Mouse (Mus musculus): ENCODE data around the gene Tapbp.
"Not testable (repeated sequence)": the region's sequence is repeated elsewhere in the genome, so short reads cannot be mapped to it uniquely, and the experiment has no call there.

The Tapbp gene

GRCm38 (mm10) chr17:33948090-33948904 is 32.6 kb downstream of the Tapbp start:
- no peak for DNase-seq (ENCODE audit: low spot score)

- DNase-seq (ENCODE audit: low spot score) = peak; percentile 62
These were observed 33.3 kb downstream of the Tapbp start for GRCm38 (mm10) chr17:33948905-33949537.

- DNase-seq (ENCODE audit: low spot score) = no peak
These were observed 34.5 kb downstream of the Tapbp start for GRCm38 (mm10) chr17:33950131-33950625.

DNA sequence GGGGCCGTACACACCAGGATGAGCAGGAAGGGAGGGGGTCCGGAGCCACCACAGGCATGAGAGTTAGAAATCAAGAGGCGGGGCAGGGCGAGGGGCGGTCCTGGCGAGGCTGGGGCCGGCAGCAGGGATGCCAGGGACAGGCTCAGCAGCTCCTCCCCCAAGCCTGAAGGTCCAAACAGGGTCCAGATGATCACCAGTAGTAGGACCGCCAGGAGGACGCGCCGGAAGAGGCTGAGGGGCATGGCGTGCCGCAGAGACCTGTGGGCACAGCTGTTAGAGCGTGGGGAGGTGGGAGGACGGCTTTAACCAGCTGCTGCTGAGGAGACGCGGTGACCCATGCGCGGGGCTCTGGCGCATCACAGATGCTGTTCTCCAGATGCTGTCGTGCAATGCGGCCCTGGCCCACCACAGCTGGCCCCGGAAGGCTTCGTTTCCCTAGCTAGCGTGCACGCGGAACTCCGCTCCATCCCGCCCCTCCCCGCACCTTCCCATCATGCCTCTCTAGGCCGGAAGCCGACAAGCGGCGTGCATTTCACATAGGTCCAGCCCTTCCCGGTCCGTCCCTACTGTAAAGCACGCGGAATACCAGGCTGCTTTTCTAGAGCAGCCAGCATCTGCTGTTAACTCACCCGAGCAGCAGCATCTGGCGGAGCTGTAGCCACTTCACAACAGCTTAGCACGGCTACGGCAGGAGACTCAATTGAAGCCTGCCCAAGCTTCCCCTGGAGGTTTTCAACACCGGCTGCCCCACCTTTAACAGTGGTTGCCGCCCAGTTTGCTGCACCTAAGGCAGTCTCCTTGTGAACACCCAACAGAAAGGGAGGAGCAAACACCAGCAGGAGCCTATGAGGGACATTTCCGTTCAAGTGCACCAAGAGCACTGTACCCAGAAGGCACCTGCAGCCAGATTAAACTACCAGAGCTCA is 35.6 kb downstream of the Tapbp start, which contains the start of gene B3galt4:
TSS of gene B3galt4 (minus strand) at position 468 of the 926 bp plus-strand sequence.
- peak; percentile 79 for DNase-seq (ENCODE audit: low spot score)

DNA sequence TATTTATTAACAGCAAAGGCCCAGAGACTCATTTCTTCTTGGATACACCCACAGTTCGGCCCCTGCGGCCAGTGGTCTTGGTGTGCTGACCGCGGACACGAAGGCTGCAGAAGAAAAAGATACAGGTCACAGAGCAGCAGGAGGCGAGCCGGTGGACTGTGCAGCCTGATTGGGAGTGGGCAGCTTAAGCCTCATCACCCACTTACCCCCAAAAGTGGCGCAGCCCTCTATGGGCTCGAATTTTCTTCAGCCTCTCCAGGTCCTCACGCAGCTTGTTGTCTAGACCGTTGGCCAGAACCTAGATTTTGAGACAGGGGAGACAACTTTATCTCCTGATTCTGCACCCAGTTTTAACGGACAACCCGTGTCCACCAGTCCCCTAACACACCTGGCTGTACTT is 36.3 kb downstream of the Tapbp start:
- not testable (repeated sequence) for DNase-seq (ENCODE audit: low spot score)

DNA sequence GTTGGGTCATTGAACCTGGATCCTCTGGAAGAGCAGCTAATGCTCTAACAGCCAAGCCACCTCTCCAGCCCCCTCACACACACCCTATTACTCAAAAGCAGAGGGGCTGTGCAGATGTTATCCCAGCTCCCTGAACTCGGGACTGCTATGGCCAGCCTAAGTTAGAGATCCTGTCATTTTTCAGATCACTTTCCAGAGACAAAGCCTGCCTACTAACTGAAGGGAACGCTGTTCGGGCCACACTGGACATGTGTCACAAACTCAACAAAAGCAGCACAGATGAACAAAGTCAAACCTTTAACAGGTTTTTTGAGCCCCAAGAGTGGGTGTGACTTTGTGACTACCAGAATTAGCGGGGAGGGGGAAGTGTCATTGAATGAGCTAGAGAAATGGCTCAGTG is 37.2 kb downstream of the Tapbp start:
- no peak for DNase-seq (ENCODE audit: low spot score)

GRCm38 (mm10) chr17:33953310-33953709 is 37.6 kb downstream of the Tapbp start:
- no peak for DNase-seq (ENCODE audit: low spot score)

GRCm38 (mm10) chr17:33953961-33954565 is 38.4 kb downstream of the Tapbp start:
- DNase-seq (ENCODE audit: low spot score) = no peak

DNA sequence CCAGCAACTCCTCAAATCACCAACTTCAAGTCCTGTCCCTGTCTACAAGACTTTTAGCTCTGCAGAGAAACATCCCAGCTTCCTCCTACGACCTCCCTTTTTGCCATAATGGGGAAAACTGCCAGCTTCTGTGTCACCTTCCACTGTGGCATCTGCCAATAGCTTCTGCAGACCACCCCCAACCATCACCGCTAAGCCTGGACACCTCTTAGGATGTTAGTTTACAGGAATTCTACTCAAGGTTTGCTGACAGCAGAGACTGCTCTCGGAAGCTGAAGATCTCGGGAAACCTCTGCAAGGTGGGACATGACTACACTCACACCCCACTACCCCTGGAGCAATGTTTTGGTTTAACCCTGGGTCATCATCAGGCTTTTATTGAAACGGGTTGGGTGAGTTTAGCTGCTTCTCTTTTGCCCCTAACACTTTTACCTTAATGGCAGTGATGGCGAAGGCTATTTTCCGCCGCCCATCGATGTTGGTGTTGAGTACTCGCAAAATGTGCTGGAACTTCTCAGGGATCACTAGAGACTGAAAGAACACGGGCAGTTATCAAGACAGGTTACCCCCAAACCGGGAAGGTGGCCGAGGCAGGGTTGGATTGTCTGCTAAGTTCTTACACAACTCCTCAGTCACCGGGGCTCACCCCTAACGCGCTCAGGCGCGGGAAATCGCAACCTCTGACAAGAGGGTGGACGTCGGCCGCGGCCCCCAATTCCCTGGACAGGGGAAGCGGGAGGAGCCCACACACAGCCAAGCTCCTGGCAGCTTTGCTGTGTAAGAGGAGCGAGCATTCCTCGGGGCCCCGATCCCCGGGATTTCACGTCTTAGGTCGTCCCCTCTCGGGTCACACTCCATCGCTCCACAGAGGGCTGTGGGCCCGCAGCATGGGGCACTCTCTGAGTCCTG is 39.2 kb downstream of the Tapbp start:
- DNase-seq (ENCODE audit: low spot score) = no peak

DNA sequence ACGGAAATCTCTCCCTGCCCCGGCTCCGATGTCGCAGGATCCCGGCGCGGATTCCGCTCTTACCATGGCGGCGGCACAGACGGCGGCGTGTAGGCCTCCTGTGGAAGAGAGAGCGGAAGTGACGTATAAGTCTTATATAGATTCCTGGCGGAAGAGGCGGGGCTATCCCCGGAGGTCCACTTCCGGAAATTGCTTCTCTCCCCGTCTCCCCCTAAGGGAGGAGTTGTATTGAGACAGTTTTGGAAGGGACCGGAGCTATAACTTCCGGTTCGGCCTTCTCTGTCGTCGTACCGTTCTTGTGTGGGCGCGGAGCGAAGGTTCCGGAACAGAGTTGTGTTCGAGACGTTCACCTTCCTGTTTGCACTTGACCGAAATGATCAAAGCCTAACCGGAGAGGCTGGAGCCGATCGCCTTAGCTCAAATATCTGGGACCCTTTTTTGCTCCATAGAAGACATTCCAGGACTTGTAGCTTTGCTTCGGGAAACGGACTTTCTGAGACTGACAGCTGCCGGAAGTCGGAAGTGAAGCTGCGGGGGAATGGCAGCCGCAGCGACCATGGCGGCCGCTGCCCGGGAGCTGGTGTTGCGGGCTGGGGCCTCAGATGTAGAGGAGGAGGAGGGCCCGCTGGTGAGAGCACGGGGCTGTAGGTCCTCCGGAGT is 40.0 kb downstream of the Tapbp start, which contains the start of the genes Vps52 and Rps18:
TSS of gene Vps52 (plus strand) at position 258 of the 660 bp plus-strand sequence.
TSS of gene Rps18 (minus strand) at position 447 of the 660 bp plus-strand sequence.
- peak; percentile 94 for DNase-seq (ENCODE audit: low spot score)

DNA sequence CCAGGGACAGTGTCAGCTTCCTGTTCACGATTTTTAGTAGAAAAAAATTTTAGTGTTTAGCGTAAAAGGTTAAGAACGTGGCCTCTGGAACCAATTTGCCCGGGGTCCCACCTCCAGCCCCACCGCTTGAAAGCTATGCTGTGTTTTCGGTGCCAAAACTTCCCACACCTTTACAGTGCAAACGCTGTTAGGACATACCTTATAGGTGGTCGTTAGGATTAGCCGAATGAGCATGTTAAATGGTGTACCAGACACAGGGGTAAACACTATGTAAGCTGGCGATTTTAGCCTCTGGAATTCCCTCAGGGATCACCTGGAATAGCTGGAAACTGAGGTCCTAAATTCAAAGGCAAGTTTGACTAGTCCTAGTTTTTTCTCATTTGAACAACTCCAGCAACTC is 40.6 kb downstream of the Tapbp start:
- no peak for DNase-seq (ENCODE audit: low spot score)

GRCm38 (mm10) chr17:33957493-33957892 is 41.8 kb downstream of the Tapbp start:
- no peak for DNase-seq (ENCODE audit: low spot score)

- DNase-seq (ENCODE audit: low spot score) = no peak
These were observed 42.8 kb downstream of the Tapbp start for GRCm38 (mm10) chr17:33958451-33958850.

DNA sequence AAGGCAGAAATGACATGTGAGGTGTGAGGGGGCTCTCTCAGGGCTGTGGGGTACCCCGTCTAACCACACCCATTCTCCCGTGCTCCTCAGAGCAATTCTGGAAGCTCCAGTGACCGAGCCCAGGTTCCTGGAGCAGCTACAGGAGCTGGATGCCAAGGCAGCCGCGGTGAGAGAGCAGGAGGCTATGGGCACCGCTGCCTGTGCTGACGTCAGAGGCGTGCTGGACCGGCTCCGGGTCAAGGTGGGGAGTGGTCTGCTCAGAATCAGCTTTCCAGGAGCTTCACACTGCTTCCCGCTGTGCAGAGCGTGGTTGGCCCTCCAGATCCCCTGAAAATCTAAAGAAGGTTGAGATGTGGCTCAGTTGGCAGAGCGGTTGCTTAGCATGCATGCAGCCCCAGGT is 43.4 kb downstream of the Tapbp start:
- DNase-seq (ENCODE audit: low spot score) = no peak

GRCm38 (mm10) chr17:33959948-33960347 is 44.2 kb downstream of the Tapbp start:
- no peak for DNase-seq (ENCODE audit: low spot score)

- DNase-seq (ENCODE audit: low spot score) = no peak
These were observed 47.2 kb downstream of the Tapbp start for GRCm38 (mm10) chr17:33962876-33963275.

DNA sequence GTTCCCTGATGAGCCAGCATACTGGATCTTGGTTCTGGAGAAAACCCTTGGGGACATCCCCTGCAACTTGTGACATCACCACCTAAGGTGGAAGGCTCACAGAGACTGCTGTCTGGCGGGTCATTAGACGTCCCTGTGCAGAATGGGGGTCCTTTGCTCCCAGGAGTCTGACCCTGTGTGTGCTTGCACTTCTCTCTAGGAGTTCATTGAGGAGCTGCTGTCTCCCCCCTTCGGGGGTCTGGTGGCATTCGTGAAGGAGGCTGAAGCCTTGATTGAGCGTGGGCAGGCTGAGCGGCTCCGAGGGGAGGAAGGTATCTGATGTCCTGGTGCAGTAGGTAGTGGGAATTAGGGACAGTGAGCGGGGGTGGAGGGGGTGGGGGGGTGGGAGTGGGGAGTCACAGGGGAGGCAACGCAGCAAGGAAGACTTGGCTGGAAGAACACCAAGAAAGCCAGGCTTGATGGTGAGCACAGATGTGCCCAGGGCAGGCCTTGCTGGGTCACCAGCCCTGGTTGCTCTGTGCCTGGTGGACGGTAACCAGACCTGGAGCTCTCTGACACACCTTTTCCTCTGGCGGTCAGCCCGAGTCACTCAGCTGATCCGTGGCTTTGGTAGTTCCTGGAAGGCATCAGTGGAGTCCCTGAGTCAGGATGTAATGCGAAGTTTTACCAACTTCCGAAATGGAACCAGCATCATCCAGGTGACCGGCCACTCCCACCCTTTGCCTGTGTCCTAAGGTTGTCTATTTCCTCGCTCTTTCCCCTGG is 49.6 kb downstream of the Tapbp start:
- DNase-seq (ENCODE audit: low spot score) = no peak

DNA sequence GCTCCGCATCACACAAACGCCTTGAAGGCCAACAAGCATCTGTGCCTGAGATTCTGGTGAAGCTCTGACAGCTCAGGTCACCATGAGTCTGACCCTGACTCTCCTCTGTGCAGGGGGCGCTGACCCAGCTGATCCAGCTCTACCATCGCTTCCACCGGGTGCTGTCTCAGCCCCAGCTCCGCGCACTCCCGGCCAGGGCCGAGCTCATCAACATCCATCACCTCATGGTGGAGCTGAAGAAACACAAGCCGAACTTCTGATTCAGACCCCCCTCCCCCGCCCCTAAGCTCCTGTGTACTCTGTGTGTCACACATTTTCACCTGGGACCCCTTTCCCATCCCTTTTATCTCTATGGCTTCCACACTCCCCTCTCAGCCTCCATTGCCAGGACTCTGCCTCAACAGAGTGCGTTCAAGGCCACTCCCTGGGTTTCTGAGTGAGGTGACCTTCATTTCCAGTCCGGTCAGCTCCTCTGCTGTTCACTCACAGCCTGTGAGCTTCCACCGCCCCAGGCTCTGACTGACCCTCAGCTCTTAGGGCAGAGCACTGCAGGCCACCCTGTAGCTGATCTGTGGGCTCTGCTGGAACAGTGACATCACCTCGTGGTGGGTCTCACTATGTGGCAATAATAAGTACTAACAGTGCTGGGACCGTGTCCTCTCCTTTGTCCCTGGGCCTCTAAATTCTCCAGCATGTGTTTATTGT is 50.3 kb downstream of the Tapbp start:
- DNase-seq (ENCODE audit: low spot score) = no peak

DNA sequence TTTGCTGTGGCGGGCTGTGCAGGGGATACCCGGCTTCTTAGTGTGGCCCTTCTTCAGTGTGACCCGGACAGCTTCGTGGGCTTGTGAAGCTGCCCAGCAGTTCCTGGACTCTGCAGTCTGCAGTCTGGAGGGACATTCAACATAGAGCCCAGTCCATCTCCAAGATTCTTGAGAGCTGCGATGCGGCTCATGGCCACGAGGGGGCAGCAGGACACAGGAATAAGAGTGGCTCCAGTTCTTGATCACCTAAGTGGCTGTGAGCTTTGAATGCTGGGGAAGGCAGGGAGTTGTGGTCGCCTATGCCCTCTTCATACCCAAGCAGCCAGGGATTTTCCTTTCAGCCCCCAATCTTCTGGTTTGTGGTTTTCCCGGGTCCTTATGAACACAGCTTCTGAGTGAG is 52.8 kb downstream of the Tapbp start:
- DNase-seq (ENCODE audit: low spot score) = no peak
